Mouse (Mus musculus) MEL (cell line): Measurements from ENCODE around the gene Ell.

Source experiments
- ELF1 ChIP-seq: IDR thresholded peaks from 2 replicates; pipeline ENCODE4 v1.6.1; 2014; ENCODE audit warnings: low read depth, mild to moderate bottlenecking, inconsistent platforms, low read length, improper control_type of control experiment, moderate library complexity
- GATA1 ChIP-seq: IDR thresholded peaks from 2 replicates; pipeline ENCODE4 v1.6.1; 2011; ENCODE audit warnings: low read depth, low read length, improper control_type of control experiment
- MEF2A ChIP-seq: IDR thresholded peaks from 2 replicates; pipeline ENCODE4 v1.6.1; 2014; ENCODE audit warnings: low read depth, mild to moderate bottlenecking, inconsistent platforms, low read length, improper control_type of control experiment; ENCODE audit not compliant: poor library complexity, insufficient replicate concordance, severe bottlenecking; ENCODE audit errors: extremely low read depth
- NELFE ChIP-seq: IDR thresholded peaks from 2 replicates; pipeline ENCODE4 v1.6.1; 2011; ENCODE audit warnings: low read depth, low read length, improper control_type of control experiment
- POLR2A ChIP-seq, 2 experiments: IDR thresholded peaks; 2 replicates each; pipeline ENCODE4 v1.6.1; 2011 to 2012; ENCODE audit warnings: low read length in 2 of 2, mild to moderate bottlenecking in 2 of 2, control low read depth in 1 of 2, improper control_type of control experiment in 1 of 2, low read depth in 1 of 2, moderate library complexity in 1 of 2; ENCODE audit not compliant: control insufficient read depth in 1 of 2, insufficient read depth in 1 of 2, poor library complexity in 1 of 2
- SIN3A ChIP-seq: IDR thresholded peaks from 2 replicates; pipeline ENCODE4 v1.6.1; 2012; ENCODE audit warnings: low read length, improper control_type of control experiment, inconsistent platforms

GRCm38 (mm10) chr8:70627041-70627440, 87.8 kb downstream of the Ell start:
- TF ChIP-seq MEF2A = no peak
- no peak for TF ChIP-seq SIN3A
- no peak for TF ChIP-seq ELF1
- no peak for TF ChIP-seq GATA1
- no peak for TF ChIP-seq POLR2A (IDR thresholded peaks at IDR 0.05; ENCODE audit: control insufficient read depth in 1 of 2, insufficient read depth in 1 of 2, low read depth in 1 of 2, low read length in 2 of 2, poor library complexity in 1 of 2)
- no peak for TF ChIP-seq NELFE
